In the genomic region with DNA sequence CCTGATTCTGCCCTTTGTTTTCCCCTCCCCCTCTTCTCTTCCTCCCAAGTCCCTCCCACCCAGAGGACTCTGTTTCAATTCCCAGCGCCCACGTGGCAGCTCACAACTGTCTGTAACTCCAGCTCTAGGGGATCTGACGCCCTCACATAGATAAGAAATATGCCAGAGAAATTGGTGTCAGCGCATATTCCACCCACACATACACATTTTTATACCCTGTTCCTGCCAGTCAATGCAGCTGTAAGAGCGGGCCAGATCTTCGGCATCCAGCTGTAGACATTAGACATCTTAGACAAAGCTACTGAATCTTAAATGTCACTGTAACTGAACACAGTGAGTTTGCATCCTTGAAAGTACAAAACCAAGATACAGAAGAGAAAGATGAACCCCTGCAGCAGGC, we compare ENCODE assay signal across 25 mouse cellular contexts.
"Had no signal": no experiment of that assay in that cellular context is flagged by ENCODE, and none has a peak within 500 bp of the region (broad histone marks: within the 10 kb centered on the region; RNA-seq: fewer than 3 reads in every experiment).

No protein-coding gene starts in this region.

- H3K27me3 ChIP-seq: heart, embryonic 12.5 days; hindbrain, embryonic 12.5 days; kidney, embryonic 15.5 days; limb, embryonic 13.5 days; limb, embryonic 15.5 days; liver, embryonic 12.5 days had no signal

- H3K4me1 ChIP-seq: heart, embryonic 12.5 days; hindbrain, embryonic 10.5 days; hindbrain, embryonic 12.5 days; kidney, embryonic 15.5 days; limb, embryonic 13.5 days; limb, embryonic 15.5 days had no signal

- ATAC-seq: hindbrain, embryonic 16.5 days; intestine, embryonic 16.5 days; liver, embryonic 12.5 days had no signal

- H3K36me3 ChIP-seq: heart, embryonic 12.5 days; hindbrain, embryonic 10.5 days; hindbrain, embryonic 12.5 days; kidney, embryonic 15.5 days; limb, embryonic 13.5 days; limb, embryonic 15.5 days; liver, embryonic 12.5 days had no signal

- H3K27ac ChIP-seq: heart, adult 2 months; hindbrain, embryonic 10.5 days; hindbrain, embryonic 12.5 days; hindbrain, embryonic 14.5 days; kidney, embryonic 15.5 days; kidney, postnatal 0 days; limb, embryonic 13.5 days; limb, embryonic 15.5 days; liver, embryonic 12.5 days had no signal

- H3K4me3 ChIP-seq: heart, adult 2 months; heart, embryonic 12.5 days; hindbrain, embryonic 10.5 days; hindbrain, embryonic 12.5 days; kidney, embryonic 15.5 days; limb, embryonic 13.5 days; limb, embryonic 15.5 days; liver, embryonic 12.5 days had no signal

- DNase-seq: gastrocnemius, postnatal 14 days; gastrocnemius, postnatal 36 days; heart, adult 11 months; heart, adult 2 months; heart, postnatal 10 days; heart, postnatal 4 days; kidney, adult 11 months; kidney, adult 2 months; kidney, adult 9 months; kidney, postnatal 14 days; kidney, postnatal 36 days; layer of hippocampus, adult 9-11 months; layer of hippocampus, postnatal 36 days; left cerebral cortex, postnatal 4 days had no signal
